Mouse (Mus musculus): ENCODE measurements around the gene Acap1. TPM values are rescaled to one million over a fixed set of nuclear protein-coding genes. Genes with fewer than 3 reads are reported as not detected.
"Not testable (repeated sequence)": the region's sequence is repeated elsewhere in the genome, so short reads cannot be mapped to it uniquely, and the experiment has no call there.

Gene Acap1
- total RNA-seq, 4 experiments from 2014 or later = 0.31 to 1.9 (median 0.86) TPM

DNA sequence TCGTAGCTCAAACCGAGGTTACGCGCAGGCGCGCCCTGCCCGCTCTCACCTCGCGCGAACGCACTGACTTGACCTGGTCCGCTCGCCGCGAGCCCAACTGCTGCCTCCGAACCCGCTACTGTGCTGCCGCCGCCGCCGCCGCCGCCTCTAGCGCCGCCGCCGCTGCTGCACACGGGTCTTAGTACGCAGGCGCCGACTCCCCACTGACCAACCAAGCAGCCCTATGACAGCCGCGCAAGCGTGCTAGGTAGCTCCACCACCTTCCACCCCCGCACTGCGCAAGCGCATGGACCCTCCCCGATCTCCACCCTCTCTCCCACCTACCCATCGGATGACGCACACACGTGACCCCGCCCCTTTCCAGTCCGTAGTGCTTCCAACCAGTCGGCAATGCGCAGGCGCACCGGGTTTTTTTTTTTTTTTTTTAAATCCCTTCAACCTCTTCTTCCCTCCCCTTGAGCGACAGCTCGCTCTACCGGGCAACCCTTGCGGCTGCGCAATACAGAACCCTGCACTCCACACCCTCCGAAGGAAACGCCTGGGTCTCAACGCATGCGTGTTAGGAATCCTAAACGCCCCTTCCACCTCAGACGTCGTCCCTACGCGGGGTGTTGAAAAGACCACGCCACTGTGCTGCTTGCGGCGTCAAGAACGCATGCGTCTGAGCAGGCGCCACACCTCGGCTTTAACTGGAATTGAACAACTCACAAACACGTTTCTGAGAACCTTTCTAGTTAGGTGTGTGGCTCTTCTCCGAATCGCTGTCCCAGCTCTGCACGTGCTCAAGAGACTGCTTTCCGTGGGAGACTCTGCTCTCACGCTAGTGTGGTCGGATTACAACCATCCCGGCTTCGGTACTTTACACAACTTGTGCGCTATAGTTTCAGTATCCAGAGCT, 26.0 kb upstream of the Acap1 start, which contains the start of gene Eif5a:
Gene Eif5a (minus strand): TSS at position 845 of the 898 bp plus-strand sequence.
- DNase-seq = peak; percentile 100

- DNase-seq = peak; percentile 60
These were observed 25.1 kb upstream of the Acap1 start for GRCm38 (mm10) chr11:69920266-69921031.

- peak; percentile 81 for DNase-seq
These were observed 24.4 kb upstream of the Acap1 start for GRCm38 (mm10) chr11:69919661-69920265.

DNA sequence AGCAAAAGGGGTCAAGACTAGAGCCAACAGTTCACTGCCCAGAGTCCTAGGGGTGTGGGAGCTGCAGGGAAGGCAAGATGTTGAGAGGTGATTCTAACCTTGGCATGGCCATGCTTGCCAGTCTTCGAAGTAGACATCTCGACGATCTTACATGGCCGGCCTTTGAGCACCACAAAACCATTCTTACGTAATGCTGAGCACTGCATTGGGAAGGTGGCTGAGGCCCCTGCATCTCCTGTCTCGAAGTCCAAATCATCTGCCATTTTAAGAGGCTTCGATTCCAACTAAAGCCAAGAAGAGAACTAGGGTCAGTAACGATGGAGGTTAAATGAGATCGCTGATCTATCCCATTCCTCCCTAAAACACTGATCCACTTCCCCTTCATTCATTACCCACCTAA, 23.7 kb upstream of the Acap1 start:
- no peak for DNase-seq

GRCm38 (mm10) chr11:69918118-69918517, 22.8 kb upstream of the Acap1 start:
- DNase-seq = no peak

GRCm38 (mm10) chr11:69917379-69917948, 22.1 kb upstream of the Acap1 start:
- no peak for DNase-seq

- DNase-seq = not testable (repeated sequence)
These were observed 21.5 kb upstream of the Acap1 start for GRCm38 (mm10) chr11:69916652-69917378.

- DNase-seq = no peak
These were observed 20.6 kb upstream of the Acap1 start for GRCm38 (mm10) chr11:69915667-69916627.

- no peak for DNase-seq
These were observed 19.6 kb upstream of the Acap1 start for GRCm38 (mm10) chr11:69914917-69915430.

DNA sequence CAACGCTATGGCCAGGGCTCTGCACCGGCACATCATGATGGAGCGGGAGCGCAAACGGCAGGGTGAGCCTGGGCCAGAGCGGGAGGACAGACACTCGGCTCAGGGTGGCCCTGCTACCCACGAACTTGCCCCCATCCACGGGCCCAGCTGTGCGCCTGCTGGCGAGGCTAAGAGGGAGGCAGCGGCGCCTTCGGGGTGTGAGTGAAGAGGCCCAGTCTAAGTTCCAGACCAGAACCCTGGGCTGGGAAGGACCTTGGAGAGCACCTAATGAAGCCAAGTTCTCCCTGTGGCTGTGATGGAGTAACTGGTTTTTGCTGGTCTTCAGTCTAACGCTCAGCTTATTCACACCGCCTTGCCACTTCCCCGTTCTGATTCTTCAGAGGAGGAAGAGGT, 19.0 kb upstream of the Acap1 start:
- no peak for DNase-seq

DNA sequence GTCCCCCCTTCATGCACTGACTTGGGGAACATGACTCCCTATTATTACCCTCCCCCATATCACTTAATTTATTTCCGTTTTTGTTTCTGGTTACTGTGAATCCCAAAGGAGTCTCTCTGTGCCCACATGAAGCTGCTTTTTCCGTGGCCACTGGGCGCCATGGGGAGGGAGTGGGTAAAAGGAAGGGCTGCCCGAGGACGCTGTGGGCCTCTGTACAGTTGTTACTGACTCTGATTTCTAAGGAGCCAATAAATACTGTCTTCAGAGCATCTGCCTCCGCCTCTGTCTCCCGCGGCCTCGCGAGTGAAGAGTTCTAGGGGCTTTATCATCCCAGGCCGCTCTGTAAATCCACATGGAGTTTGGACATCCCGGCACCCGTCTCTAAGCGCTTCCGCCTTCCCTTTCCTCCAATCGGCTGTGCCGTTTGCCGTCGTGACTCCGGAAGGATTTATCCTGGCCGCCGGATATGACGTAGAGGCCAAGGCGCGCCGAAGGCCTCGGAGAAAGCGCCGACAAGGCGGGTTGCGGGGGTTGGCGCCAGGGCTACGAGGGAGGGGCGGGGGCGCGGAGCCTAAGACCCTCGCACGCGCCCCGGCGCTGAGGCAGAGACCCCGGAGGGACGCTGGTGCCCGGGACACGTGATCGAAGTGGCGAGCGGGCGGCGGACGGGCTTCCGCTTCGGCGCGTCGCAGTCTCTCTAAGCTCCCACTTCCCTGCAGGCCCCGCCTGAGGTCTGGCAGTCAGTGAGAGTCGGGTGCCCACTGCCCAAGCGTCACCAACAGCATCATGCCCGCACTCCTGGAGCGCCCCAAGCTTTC, 18.4 kb upstream of the Acap1 start, which contains the start of gene Gps2:
Gene Gps2 (plus strand): TSS at position 335 of the 818 bp plus-strand sequence.
- peak; percentile 89 for DNase-seq

DNA sequence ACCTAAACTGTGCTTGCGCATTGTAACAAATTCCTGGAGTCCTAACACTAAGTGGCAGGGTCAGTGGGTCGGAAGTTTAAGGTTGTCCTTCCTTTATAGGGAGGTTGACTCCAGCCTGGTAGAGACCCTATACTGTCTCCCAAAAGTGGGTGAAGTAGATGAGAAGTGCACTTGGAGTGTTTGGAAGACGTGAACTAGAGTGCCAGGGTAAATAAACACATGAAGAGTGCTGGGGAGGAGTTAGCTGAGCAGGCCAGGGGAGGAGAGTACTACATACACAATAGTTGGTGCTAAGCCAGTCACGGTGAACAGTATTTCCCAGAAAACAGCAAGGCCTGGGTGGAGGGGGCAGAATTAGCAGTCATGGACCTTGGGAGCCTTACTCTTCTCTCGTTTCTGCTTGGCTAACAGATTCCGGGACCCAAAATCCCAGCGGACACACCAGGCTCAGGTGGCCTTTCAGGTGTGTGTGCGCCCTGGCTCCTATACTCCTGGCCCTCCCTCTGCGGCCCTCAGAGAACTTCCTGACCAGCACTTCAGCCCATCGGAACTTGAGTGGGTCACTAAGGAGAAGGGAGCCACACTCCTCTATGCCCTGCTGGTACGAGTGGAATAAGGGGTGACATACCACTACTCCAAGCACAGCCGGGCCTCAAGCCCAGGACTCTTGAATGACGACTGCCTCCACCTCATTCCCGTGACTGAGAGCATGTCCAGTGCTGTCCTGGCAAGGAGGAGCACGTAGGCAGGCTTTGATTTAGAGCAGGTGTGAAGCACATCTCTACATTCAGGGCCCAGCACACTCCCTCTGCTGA, 17.6 kb upstream of the Acap1 start:
- no peak for DNase-seq

GRCm38 (mm10) chr11:69911701-69912100, 16.4 kb upstream of the Acap1 start:
- DNase-seq = no peak

DNA sequence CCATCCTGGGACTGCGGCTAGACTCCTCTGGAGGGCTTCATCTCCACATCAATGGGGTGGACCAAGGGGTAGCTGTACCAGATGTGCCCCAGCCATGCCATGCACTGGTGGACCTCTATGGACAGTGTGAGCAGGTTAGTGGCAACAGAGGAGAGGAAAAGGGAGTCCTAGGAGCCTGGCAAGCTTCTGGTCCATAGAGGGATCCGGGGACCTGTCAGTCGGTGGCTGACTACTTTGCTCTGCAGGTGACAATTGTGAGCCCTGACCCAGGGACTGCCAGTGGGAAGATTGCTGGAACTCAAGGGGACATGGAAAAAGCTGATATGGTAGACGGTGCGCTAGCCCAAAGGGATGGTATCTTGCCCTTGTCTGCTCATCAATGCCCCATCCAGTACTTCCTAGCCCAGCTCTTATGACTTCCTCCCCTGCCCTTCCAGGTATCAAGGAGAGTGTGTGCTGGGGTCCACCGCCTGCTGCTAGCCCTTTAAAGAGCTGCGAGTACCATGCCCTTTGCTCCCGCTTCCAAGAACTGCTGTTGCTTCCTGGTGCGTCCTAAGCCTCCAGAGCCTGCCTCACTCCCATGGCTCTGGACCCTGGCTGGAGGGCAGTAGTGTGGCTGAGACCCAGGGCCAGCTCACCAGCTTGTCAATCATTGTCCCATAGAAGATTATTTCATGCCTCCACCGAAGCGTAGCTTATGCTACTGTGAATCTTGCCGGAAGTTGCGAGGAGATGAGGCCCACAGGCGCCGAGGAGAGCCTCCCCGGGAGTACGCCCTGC, 15.6 kb upstream of the Acap1 start:
- no peak for DNase-seq

DNA sequence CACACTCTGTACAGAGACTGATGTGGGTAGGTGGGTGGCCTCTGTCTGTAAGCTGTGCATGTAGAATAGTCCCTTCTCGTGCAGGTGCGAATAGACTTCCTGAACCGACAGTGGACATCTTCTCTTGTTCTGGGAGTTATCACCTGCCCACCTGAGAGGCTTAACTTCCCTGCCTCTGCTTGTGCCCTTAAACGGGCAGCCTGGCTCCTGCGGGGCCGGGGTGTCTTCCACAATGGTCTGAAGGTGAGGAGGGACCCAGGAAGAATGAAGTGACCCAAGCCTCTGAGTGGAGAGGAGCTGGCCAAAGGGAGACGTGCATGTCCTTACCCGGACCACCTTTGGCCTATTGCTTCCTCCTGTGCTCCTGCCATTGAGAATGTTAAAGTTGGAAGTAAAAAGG, 14.8 kb upstream of the Acap1 start:
- no peak for DNase-seq

- DNase-seq = no peak
These were observed 13.8 kb upstream of the Acap1 start for GRCm38 (mm10) chr11:69909174-69909573.

- no peak for DNase-seq
These were observed 13.3 kb upstream of the Acap1 start for GRCm38 (mm10) chr11:69908645-69909044.

DNA sequence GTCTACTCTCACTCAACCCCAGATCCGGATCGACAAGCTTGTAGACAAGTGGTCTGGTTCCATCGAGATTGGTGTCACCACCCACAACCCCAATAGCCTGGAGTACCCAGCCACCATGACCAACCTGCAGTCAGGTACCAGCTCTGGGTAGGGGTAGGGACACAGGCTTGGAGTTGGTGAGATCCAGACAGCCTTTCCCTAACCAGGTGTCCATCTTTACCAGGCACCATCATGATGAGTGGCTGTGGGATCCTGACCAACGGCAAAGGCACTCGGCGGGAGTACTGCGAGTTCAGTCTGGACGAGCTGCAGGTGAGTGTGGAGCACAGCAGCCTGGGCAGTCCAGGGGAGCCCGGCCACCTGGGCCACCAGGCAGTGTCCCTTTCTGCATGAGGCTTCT, 9.0 kb upstream of the Acap1 start:
- DNase-seq = no peak
